Mouse (Mus musculus): ENCODE measurements around the gene Plxnc1. TPM values are rescaled to one million over a fixed set of nuclear protein-coding genes. Genes with fewer than 3 reads are reported as not detected.

The Plxnc1 gene
- total RNA-seq, 4 experiments from 2014 or later: 32.6 to 44.3 (median 38.4) TPM

DNA sequence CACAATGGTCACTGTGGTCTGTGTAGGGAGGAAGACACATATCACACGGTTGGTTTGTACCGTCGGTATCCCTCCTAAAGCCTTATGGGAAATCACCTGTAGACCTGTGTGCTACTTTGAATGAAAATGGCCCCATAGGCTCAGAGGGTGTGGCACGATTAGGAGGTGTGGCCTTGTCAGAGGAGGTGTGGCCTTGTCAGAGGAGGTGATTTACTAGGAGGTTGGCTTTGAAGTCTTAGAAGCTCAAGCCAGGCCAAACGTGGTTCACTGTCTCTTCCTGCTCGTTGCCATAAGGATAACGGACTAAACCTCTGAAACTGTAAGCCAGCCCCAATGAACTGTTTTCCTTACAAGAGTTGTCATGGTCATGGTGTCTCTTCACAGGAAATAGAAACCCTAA is 73.5 kb downstream of the Plxnc1 start:
- no peak for DNase-seq (ENCODE audit: low spot score in 2 of 2)

DNA sequence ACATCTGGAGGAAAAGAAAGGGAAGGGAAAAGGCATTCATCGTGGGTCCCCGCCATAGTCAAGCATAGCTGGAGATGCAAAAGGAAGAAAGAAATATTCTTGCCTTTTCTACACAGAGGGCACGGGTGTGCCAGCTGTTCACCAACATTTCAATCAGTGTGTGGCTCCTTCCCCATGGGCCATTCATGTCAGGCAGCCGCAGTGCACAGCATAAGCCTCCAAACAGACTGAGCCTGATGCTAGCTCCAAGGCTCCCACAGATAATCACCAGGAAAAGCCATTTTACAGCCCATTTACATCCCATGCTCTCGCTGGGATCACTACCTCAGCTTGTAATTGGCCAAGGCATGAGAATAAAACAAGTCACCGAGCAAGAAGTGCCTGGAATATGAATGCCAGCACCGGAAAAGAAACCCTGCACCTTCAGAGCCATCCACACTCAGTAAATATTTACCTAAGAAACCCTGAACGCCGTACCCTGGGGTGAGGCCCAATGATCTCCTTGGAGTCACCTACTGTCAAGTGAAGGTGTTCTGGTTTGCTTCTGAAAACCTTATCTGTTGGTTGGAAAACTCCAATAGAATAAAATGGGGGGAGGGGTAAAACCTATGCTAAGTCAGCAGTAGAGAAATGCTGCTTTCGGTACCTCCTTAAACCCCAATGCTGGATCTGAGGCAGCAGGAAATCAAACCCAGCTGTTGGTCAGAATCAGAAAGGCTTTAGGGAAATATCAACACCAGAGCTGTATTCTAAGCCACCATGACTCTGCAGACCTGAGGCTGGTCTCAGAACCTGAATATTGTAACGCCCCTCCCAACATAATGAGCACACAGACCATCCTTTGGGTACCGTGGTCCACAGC is 77.4 kb downstream of the Plxnc1 start:
- no peak for DNase-seq (ENCODE audit: low spot score in 2 of 2)

DNA sequence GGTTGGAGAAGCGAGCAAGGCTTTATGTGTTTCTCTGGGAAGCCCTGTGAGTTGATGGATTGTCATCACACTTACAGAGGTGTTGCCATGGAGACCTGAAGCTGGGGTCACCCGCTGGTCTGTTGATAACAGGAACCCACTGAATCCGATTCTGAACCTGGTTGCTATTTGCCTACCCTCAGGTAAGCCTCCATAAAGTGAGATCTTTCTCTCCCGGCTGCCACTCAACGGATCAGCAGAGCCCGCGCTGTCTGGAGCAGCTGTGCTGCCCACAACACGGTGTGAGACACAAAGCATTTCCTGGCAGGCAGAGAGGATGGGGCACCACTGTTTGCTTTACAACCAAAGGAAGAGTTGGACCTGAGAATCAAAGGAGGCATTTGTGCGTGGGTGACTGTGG is 79.4 kb downstream of the Plxnc1 start:
- DNase-seq (ENCODE audit: low spot score in 2 of 2): no peak

DNA sequence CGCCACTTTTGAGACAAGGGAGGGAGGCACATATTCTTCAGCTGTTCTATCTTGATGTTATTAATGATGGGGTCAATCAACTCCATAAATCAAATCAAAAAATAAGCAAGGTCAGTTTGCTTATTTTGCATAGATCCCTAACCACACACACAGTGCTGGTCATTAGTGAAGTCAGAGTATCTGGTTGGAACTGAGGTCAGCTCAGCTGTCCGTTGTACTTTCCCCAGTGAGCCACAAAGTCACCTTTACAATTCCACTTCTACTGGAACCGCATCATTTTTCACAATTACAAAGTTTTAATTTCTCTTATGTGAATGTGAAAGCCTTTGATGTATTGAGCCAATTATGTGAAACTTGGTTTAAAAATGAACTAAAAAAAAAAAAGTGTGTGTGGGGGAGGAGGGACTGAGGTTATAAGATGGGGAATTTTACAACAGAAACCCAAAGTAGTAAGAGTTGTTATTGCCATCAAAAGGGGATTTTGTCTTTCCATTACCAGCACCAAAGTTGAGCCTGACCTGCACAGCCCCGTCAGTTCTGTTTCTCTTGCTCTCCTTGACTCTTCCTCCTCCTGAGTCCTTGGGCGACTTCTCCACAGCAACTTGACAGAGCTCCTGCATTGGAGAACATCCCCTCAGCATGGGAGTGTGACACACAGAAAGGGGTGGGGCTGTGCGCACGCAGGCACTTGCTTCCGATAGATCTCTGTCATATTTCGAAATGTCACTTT is 80.3 kb downstream of the Plxnc1 start:
- DNase-seq (ENCODE audit: low spot score in 2 of 2): no peak

DNA sequence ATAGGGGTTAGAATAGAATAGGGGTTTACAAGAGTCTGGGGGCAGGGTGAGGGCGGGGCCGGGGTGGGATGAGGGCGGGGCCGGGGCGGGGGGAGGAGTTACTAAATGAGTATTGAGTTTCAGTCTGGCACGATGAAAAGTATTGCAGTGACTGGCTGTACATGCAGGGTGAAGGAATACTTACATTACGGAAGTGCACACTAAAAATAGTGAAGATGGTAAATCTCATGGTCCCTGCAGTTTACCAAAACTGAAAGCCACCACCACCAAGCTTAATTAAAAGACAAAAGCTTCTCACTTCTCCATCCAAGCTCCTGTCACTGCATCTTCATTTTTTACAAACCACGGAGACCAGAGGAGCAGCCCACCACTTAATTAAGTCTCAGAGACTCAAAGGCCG is 81.4 kb downstream of the Plxnc1 start:
- DNase-seq (ENCODE audit: low spot score in 2 of 2): no peak

DNA sequence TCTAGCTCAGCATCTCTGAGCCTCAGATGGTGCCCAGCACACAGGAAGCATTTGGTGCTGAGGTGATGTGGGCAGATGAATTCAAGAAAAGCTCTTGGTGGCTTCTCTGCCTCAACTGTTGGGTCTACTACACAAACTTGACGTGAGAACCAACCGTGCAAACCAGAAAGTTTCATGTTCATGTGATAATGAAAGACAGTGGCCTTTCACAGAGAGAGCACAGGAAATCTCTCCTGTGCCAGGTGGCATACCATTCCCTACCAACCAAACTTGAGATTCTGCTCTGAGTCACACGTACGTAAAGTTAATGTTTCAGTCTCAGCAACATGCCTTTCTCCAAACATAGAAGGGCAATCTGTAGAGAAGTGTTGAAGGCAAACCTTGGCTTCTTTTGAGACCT is 83.8 kb downstream of the Plxnc1 start:
- DNase-seq (ENCODE audit: low spot score in 2 of 2): no peak

DNA sequence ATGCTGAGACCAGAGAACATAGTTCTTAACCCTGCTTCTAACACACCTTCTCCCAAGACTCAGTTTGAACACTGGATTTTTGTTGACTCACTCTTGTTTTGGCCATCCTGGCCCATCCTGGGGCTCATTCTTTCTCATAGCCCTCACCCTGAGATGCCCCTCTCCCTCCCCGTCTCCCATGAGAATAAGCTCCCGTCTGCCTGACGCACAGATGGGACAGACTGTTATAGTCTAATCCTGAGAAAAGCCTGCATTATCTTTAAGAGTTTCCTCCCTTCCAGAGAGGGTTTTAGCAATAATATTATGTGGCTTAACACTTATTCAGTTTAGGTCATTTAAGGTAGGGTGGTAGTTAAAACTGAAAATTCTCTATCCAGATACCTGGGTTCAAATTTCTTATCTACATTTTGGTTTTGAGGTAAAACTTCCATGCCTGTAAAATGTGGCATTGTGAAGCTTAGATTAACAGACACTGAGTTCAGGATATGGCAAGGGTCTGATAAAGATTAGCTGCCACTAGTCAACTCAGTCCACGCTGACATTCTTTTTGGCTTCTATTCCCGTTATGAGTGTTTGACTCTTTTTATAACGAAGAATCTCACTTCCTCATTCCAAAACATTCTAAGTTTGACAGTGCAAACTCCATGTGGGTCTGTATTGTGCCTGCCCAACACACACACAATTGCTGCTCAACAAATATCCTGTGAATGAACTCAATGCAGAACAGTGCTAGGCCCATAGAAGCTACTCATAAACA is 86.2 kb downstream of the Plxnc1 start:
- no peak for DNase-seq (ENCODE audit: low spot score in 2 of 2)

DNA sequence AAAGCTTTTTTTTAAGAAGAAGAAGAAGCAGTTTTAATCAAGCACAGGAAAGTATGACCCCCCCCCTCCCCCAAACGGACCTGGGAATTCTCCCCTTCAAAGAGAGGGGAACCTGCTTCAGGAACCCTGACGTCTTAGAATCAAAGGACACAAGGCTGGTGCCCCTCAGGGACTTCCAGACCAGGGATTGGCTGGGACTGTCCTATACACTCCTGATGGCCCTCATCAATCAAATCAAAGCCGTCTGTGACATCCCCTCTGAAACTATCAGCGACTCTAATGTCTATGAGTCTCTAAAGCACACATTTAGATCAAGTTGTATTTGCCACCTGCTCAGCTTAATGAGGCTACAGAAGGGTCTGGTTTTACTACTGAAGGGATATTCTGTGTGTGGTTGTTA is 94.1 kb downstream of the Plxnc1 start:
- no peak for DNase-seq (ENCODE audit: low spot score in 2 of 2)

DNA sequence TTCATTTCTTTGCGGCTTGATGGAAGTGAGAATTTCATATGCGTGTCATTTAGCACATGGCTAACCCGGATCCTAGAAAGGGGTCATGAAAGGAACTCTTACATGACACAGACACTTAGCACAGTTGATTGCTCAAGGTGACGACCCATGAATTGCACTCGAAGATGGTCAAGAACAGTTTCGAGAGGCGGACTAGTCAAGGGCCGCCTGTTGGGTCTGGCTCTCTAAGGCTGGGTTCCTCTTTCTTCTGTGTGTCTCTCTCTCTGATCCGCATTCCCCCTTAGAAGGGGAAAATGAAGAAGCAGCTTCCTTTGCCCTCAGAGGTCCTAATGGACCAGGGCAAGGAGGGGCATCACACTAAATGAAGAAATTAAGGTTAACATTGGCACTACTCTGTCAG is 94.7 kb downstream of the Plxnc1 start:
- no peak for DNase-seq (ENCODE audit: low spot score in 2 of 2)

DNA sequence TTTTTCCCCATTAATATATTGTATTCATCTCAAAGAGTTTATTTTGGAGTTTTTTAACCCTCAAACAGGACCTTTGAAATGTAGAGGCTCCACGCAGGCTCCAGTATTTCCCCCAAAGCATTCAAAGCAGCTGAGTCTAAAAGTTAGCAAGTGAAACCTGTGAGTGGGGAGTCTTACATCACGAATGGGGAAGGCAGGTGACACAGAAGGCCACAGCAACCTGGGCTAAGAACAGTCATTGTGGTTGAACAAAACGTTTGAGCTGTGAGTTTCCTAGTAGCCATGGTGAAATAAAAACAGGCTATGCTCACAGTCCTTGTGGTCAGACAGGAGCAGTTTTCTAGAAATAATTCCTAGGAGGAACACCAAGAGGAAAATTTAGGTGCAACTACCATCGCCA is 95.3 kb downstream of the Plxnc1 start:
- DNase-seq (ENCODE audit: low spot score in 2 of 2): no peak

DNA sequence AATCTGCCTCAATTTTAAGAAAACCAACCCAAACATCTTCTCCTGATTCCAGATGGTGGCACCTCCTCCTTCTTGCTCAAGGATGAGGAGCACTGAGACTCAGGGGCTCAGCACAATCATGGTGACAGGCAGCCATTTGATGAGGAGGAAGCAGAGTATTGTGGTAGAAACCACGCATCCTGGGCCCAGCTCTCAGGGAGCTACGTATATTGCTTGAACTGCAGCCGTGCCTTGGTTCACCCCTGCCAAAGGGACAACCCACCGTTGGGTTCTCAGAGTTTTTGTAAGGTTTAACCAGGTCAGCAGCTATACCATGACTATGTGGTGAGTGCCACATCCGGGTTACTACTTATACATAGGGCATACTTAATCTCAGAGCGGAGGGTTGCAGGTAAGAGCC is 96.3 kb downstream of the Plxnc1 start:
- DNase-seq (ENCODE audit: low spot score in 2 of 2): no peak

DNA sequence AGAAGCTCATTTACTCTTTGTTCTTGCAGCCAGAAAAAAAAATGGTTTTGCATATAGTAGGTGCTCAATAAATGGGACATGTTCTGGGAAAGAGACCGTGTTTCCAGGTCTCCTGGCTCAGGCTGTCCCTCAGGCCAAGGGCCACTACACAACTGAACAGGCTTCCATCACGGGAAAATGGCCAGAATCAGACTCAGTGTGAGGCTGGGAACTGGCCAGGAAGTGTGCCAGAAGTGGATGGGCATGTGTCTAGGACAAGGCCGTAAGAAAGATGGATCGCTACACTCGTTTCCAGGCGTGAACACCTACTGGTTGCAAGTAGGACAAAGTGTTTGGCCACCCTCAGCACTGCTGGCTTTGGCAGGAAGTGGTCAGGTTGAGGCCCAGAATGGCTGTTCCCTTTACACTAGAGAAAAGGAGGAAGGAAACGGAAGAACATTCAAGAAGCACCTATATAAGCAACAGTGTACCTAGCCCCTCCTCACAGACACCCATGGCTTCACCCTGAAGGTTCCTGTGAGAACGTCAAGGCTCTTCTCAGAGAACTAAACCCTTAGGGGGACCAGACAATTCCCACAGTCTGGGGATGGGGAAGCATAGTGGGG is 98.0 kb downstream of the Plxnc1 start:
- DNase-seq (ENCODE audit: low spot score in 2 of 2): no peak

DNA sequence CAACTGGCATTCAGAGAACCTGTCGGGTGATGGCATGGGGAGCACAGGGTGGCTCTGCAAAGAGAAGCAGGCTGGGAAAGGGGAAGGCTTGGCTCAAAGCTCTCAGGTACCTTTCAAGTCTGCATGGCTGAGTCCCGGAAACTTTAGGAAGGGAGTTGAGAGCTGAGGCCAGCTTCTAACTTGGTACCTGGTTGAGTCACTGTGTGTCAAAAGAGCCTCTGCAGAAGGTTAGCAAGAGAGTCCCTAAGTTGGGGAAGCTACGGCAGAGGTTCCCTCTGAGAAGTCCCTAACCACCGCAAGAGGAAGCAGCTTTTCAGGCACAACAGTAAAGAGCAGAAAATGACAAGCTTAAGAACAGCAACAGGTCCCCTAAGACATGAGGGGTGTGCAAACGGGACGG is 99.9 kb downstream of the Plxnc1 start:
- no peak for DNase-seq (ENCODE audit: low spot score in 2 of 2)

DNA sequence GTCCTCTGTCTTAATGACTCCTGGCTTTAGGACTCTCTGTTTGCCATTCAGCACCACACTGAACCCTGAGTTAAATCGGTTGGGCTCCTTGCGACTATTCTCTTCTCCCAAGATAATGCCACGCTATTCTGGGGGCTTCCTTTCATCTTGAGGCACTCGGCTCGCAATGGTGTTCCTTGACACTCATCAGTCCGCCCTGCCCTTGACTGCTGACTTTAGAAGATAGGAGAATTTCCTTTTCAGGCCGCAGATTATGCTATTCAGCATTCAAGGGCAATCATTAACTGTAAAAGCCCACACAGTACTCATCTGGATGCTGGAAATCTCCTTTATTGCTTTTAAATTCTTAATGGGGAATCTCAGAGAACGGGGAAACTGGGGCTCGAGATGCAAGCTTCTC is 108.8 kb downstream of the Plxnc1 start:
- no peak for DNase-seq (ENCODE audit: low spot score in 2 of 2)

DNA sequence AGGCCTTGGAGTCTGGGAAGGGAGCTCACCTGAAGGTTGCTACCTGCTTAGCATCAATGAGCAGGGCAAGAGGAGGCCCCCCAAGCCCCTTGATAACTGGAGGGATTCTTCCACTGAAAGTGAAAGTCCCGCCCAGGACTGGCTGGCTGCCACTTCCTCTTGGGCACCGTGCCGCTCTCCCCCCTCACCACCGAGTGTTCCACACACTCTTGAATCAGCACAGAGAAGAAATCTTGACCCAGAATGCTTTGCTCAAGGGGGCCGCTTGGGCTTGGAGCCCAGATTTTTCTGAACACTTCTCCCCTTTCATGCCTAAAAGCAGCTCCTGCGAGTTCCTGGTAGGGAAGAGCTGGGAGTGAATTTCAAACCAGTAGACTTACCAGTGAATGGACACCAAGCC is 115.2 kb downstream of the Plxnc1 start:
- DNase-seq (ENCODE audit: low spot score in 2 of 2): peak; percentile 83 to 85

DNA sequence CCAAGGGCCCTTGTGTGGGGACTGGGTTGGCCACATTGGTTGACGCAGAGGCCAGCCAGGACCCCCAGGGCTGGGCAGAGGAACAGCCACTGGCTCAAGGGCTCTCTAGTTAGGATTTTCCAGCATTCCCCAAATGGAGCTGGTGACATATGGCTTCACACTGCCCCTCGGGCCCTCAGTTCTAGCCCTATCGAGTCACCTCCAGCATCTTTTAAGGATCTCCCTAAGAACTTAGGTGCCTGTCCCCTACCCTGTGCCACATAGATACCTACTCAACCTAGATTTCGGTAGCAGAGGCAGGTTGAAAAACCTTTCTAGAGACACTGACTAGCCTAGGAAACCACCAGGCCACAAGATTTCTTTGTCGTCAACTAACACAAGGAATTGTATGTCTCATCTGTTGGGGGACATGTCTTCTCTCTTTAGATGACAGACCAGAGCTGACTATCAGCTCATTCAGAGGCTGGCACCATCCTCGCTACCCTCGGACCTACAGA is 115.9 kb downstream of the Plxnc1 start:
- DNase-seq (ENCODE audit: low spot score in 2 of 2): no peak

DNA sequence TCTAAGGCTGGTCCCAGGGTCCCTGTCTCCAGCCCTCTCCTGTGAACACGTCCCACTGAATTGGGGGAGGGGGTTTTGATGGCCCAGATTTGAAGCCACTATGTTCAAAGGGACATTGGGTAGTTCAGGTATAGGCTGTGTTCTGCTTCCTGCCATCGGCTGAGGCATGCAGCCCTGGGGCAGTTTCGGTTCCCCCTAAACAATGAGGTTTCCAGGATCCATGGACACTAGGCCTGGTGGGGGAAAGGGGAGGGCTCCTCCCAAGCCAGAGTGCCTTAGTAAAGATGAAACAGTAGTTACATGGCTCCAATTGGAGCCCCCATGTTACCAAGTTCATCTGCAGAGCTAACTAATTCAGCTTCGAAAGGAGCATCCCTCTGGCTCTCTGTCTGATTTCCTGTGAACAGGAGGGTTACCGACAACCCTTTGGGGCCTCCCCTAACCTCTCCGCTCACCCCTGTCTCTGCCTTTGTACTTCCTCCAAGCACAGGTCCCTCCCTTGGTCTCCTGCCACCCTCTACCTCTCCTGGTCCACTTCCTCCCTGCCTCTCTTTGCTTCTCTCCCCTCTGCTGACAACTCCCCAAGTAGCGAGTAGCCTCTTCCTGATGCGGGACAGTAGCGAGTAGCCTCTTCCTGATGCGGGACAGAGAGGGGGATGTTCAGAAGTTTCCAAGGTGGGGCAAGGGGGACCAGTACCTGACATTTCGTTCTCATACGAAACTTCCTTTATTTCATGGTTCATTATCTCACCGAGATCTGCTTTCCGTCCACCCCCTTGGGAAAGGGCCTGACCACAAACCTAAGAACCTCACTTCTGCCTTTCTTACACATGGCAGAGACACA is 116.5 kb downstream of the Plxnc1 start:
- no peak for DNase-seq (ENCODE audit: low spot score in 2 of 2)

DNA sequence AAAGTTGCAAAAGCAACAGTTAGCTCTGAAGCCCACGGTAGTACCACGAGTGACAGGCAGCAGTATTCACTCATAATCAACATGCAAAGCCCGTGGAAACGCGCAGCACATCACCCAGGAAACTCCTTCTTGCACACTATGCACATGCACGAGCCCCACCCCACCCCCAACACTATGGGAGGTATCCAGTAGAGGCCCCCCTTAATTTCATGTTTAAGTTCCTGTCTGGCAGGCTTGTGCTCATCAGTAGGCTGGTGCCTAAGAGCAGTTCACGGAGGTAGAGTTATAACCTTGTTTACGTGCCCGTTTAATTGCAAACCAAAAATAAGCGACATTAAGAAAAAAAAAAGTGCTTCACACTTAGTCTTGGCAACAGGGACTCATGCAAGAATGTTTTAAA is 117.3 kb downstream of the Plxnc1 start:
- DNase-seq (ENCODE audit: low spot score in 2 of 2): no peak

DNA sequence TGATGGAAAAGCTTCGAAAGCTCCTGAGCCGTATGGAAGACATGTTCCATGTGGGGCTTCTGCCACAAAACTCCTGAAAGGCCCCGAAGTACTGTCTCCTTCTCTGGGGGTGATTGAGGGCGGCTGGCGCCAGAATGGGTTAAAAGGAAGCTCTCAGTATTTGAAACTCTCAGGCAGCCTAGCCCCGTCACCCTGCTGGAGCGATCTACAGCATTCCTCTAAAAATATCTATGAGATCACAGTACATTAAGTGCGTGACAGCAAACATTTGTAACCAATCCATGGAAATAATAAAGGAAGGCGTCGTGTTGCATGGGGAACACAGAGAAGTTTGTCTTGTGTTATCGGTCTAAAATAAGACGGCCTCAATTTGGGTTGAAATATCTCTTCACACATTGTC is 118.2 kb downstream of the Plxnc1 start:
- DNase-seq (ENCODE audit: low spot score in 2 of 2): no peak

DNA sequence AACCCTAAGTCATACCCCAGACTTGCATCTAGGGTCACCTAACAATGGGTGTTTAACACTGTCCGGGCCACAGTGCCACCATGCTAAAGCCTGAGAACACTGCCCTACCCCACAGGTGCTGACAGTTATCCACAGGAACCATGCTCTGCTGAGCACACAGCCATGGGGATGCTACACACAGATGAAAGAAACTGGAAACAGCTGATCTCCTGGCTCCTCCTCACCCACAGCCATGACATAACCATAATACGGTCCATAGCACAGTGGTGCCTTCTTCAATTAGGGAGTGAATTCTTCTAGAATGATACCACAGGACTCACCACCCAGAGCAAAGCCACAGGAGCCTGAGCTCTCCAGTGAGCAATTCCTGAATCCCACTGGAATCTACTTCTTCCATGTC is 118.7 kb downstream of the Plxnc1 start:
- DNase-seq (ENCODE audit: low spot score in 2 of 2): no peak

All from left cerebral cortex, adult 8-10 months (tissue).